Mouse (Mus musculus) spleen, adult 12 weeks (tissue): ENCODE results near the gene Trpc4ap.
A peak's percentile ranks its signal among the peaks of the same experiment; 100 is the strongest.

ENCODE experiments used
- DNase-seq: peaks from one replicate; pipeline ENCODE4 v3.0.0; 2022; ENCODE audit warnings: low spot score

Trpc4ap gene

DNA sequence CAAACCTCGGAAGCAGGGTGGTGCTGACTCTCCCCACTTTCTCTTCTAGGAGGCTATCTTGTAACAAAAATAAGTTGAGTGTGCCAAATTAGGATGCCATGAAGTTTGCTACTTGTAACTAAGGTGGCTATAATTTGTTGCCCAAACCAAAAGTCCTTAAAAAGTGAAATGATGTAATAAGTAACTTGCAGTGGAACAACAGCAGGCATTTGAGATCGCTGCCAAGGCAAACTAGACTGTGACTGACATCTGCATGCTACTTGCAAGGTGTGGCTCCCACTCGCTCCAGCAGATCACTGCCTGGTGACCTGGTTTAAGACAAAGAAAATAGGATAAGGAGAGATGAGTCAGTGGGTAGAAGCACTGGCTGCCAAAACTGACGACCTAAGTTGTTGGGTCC lies 952 bp upstream of the Trpc4ap start:
- no peak for DNase-seq

DNA sequence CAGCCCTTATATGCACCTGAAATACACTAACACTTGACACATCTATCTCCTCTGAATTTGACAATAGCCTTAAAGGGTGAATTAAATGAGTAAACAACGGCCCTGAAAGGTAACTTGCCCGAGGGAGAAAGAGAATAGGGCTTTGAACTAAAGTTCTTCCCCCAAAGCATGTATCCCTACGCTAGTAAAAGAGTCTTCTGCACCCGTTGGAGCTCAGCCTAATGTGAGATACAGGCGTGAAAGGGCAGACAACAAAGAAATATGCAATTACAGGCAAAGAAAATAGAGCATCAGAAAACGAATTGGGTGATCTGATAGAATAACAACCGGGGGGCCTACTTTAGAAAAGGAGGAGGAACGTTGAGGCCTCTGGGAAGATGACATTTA lies 855 bp downstream of the Trpc4ap start:
- no peak for DNase-seq

DNA sequence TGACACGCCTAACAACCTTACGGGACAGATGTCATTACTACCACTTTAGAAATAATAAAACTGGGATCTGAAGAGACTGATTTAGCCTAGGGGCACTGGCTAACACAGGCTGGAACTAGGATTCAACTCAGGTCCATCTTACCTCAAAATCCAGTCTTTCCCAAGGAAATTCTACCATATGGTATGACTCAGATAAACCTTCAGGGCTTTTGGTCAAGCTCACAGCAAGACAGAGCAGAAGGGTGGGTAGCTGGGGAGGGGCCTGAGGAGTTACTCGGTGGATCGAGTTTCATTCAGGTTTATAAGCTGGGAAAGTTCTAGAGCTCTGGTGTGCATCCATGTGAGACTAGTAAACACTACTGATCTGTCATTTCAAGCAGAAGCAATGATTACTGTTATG lies 3.0 kb downstream of the Trpc4ap start:
- DNase-seq: no peak

DNA sequence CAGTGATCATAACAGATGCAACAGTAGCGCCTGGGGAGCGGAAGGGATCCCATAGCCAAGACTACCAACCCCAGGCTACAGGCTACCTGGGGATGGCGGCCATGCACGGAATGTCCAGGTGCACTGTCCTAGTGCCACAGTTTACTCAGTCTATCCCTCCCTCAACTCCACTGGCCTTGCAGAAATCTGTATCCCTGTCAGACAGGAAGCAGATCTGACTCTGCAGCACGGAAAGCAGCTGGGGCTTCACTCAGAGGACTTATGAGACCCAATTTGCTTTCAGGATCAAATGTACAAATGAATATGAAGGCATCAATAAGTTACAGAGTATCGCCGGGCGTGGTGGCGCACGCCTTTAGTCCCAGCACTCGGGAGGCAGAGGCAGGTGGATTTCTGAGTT lies 4.4 kb downstream of the Trpc4ap start:
- no peak for DNase-seq

DNA sequence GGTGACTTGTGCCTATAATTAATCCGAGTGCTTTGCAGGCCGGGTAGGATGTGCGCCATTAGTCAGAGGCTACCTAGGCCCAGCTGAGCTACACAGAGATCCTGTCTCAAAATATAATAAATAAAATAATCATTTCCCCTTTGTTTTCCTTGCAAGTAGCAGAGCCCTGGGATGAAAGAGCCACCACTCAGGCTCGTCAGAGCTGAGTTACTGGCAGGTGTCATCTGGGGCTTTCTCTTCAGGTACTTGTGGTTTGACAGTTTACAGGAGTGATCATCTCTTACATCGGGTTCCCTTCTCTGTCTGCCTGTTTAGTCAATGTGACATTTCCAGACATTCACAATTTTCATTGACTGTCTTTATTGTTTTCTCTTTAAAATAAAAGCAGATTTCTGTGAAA lies 5.6 kb downstream of the Trpc4ap start:
- no peak for DNase-seq

DNA sequence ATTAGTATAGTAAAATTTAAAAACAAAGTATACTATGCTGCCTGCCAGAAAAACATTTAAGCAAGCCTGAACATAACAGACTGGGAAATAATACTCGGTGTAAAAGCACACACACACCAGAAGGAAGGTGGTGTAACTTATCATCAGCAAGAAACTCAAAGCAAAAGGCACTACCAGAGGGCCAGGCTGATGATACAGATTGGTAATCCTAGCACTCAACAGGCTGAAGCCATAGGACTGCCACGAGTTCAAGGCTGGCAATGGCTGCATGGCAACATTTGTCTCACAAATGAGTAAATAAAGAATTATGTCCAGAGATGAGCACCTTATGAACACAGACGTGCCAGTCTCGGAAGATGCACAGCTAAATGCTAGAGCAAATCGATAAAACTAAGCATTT lies 8.4 kb downstream of the Trpc4ap start:
- no peak for DNase-seq

DNA sequence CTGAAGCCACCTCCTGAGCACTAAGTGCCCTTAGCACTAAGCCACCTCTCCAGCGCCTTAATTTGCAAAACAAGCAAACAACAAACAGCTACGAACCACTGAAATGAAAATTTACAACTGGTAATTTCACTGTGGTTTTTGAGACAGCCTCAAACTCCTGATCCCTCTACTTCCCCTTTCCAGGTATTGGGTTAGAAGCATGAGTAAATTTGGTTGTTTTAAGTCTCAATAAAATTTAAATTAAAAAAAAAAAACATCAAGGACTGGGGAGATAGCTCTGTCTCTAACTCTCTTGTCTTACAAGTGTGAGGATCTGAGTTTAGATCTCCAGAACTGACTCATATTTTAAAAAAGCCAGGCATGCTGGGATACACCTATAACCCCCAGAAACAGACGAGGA lies 9.0 kb downstream of the Trpc4ap start:
- DNase-seq: no peak

DNA sequence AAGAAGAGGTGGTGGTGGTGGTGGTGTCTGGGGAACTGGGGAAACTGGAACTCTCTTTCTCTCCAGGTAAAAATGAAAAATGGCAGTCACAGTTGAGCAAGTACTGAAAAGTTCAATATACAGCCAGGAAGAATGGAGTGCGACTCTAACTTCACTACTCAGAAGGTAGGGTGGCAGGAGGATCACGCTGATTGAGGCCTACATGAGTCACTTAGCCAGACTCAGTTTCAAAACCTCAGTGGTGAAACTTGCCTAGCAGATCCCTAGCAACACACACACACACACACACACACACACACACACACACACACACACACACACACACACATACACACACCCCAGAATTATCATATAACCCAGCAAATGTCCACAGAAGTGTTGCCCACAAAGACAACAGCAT lies 10.3 kb downstream of the Trpc4ap start:
- DNase-seq: no peak

DNA sequence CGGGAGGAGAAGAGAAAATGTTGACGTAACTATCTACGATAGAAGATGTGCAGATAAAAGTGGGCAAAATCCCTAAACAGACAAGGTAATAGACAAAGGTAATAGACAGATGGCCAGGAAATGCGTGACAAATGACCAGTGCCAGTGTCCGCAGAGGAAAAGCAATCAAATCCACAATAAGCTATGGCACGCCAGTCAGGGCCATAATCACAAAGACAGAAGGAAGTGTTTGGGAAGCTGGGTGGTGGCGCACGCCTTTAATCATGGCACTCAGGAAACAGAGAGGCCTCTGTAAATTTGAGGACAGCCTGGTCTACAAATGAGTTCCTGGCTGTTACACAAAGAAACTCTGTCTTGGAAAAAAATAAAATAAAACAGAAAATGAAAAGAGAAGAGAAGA lies 11.0 kb downstream of the Trpc4ap start:
- DNase-seq: no peak

DNA sequence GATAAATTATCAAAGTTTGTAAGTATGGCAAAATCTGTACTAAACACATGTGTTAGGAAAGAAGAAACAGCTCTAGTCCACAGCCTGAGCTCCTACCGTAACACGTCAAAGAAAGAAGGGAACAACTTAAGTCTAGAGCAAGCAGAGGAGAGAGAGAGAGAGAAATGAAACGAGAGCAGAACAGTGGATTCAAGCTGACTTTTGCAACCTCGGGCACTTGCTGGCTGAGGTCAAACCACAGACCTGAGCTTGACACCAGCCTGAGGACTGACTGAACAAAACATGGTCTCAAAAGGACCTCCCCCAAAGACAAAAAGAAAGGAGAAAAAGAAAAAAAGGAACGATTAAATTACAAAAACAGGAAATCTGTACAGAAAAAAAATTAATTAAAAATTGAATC lies 11.6 kb downstream of the Trpc4ap start:
- no peak for DNase-seq

DNA sequence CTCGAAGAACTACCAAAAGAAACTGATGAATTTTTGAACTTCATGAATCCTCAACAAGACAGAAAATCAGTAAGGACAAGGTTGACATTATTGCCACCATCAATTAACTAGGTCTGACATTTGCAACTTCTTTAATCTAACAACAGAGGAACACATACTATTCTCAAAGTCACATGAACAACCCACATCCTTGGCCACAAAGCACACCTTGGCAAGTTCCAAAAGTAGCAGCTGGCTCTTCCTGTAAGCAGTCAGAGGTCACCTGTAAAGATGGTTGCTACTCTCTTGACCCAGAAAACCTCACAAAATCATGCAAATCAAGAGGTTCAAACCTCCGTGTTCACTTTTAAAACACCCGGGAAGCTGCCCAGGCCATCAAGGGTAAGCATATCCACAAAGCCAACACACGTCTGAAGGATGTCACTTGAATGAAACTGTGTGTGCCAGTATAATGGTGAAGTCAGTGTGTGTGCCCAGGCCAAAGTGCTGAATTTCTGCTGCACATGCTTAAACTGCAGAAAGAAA lies 12.5 kb downstream of the Trpc4ap start:
- no peak for DNase-seq

DNA sequence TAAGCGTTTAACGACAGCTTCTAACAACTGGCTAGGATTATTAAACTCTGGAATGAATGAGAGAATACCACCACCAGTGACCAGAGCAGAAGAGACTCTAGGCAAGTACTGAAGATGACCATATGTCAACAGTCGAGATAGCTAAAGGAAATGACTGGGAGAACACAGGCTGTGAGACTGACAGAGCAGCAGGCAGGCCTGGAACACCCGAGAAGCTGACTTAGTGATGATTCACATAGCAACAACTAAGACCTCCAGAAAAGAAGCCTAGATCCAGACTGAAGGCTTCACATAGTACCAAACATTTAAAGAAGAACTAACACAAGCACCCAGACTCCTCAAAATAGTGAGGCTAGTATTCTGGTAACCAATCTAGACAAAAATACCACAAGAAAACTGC lies 17.1 kb downstream of the Trpc4ap start:
- DNase-seq: no peak

DNA sequence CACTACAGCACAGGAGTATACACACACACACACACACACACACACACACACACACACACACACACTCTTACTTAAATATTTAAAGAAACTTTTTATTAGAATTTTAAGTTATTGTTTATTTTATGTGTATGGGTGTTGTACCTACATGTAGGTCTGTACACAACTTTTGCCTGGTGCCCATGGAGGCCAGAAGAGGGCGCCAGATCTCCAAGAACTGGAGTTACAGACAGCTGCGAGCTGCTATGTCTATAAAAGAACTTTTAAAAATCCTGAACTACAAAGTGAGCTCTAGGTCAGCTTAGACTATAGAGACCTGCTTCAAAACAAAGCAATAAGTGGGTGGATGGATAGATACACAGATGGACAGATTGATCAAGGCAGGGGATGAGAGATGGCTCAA lies 18.6 kb downstream of the Trpc4ap start:
- DNase-seq: peak; percentile 48

DNA sequence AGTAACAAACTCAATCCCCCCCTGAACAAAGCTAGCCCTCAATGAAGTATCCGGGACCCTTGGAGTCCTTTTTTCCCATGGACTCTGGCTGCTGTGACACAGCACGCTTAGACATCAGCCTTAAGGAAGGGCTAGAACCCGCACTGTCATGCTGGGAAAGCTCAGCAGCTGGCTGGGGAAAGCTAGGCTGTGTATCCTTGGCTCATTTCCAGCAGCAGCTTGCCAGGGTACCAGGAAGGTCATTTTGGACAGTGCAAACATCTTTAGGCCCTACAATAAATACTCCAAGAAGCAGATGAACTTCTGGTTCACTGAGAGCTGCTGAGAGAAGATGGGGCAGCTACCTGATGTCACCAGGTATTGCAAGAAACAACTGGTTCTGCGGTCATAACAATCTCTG lies 20.9 kb downstream of the Trpc4ap start:
- no peak for DNase-seq

DNA sequence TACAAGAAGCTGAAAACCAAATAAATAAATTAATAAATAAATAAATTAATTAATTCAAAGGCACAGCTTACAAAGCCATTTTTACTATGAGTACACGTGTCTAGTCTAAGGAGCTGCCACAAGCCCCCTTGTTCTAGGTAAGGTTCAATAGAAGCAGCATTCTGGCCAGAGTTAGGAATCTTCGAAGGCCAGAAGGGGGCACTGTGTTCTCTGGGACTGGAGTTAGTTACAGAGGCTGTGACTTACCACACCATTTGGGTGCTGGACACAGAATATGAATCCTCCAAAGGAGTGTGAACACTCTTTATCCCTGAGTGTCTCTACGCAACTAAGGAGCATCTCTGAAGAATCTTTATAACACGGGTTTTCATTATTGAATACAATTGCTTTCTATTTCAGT lies 23.7 kb downstream of the Trpc4ap start:
- no peak for DNase-seq

DNA sequence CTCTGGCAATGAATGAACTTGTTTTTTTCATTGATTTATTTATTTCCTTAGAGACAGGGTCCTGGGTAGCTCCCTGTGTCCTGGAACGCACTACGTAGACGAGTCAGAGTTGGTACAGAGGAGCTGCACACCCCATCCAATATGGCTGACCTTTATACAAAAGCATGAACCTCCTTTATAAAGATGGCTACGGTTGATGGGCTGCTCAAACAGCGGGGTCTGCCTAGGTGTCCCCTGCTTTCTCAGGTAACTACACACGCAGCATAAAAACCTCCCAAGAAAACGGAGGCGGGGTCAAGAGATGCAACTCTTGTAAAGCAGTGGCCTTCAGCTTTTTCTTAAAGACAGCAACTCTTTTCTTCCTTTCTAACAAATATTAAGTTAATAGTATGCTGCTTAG lies 24.3 kb downstream of the Trpc4ap start:
- DNase-seq: no peak

DNA sequence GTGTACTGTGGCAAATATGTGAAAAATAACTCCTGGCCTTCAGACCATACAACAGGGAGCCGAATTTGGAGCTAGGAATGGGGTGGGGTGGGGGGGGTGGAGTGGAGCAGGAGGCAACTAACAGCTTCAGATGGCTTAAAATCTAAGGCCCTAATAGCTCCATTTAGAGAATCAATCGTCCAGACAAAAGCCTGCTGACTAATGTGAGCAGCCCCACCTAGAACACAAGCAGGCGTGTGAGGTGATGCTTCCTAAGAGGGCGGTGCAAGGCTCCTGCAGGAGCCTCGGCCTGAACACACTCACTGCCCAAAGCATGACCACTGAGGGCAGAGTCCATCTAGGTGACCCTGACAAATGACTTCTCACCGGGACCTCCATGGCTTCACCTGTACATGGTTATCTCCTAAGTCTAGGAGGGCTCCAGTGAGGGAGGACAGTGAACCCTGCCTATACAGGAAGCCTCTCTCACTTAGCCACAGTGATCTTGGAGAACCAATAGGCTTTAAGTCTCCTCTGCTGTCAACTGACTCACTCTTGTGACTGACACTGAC lies 28.2 kb downstream of the Trpc4ap start:
- no peak for DNase-seq

DNA sequence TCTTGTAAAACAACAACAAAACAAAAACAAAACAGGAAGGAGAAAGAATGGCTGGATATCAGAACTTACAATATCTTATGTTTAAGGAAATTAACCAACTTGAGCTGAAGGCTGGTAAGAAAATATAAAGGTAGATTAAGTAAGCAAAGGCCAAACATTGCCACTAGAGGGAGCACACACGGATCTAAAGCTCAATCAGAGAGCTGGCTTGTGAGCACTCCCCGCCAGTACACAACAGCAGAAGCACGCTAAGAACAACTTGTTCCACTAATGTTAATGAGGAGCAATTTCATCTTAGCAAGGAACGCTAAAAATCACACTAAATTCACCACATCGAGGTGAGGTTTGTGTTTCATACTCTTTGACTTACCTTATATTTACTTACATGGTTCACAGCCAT lies 29.1 kb downstream of the Trpc4ap start:
- no peak for DNase-seq

DNA sequence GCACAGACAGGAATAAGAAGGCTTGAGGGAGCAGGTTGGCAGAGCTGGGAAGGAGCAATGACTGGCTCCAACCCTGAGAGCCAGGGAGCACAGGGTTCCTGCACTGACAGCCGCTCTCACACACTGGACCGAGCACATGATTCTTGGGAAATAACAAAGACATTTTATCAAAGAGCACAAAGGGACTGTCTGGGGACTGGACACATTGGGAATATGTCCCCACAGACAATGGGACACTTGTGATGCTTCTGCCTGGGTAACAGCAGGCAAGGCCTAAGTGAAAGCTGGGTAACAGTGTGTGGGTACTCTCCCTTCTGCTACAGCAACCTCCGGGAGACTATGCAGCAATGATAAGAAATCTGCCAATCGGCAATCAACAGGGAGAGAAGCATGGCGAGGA lies 29.8 kb downstream of the Trpc4ap start:
- DNase-seq: no peak

DNA sequence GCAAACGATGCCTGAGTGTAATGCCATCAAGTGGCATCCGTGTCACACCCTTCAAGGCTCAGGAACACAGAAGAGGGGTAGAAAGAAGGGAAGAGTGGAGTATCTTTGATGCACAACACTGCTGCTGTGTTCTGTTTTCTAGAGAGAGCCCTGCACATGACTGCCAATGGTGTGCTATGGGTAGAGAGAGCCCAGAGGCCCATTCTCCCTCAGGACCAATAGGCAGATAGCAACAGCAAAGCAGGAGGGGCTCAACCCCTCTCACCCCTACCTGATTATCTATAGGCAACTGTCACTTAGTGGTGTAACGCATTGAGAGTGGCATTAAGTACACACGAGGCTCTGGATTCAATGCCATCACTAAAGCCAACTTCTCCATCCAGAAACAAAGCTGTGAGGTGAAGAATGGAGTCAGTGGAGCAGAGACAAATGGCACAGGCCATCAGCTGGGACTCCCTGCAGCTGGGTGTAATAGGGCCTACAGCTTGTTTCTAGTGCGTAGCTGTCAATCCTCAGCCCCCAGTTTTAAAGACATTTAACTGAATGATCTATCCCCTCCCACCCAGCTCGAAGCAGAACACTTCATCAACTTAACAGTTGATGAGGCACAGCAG lies 36.3 kb downstream of the Trpc4ap start:
- DNase-seq: no peak

DNA sequence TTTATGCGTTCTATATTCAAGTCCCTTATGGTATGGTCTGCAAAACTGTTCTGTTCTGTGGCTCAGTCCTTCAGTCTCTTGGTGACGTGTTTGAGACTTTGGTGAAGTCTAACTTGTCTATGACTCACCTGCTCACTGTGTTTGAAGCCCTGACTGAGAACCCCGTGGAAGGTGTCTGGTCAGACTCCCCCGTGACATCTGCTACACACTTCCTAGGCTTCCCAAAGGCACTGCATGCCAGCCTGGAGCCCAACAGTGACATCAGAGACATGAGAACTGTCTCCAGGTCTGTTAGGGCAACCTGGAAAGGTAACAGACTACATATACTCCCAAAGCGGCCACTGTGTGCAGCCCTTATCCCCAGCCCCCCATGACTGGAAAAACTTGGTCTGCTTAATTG lies 39.6 kb downstream of the Trpc4ap start:
- DNase-seq: no peak

DNA sequence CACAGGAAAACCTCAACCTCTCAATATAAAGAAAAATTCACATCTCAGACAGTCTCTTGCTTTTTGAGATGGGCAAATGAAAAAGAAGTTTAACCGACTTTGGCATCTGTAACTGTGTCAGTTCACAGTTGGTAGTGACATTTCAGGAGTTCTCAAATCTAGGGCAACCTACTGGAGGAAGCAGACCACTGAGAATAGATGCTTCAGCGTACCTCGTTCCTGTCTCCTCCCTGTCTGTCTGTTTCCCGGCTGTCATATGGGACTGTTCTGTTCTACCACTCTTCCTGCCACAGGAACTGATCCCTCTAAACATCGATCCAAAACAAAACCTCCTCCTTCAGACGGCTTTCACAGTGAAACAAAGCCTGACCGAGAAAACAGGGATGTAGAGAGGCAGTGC lies 46.4 kb downstream of the Trpc4ap start:
- no peak for DNase-seq

DNA sequence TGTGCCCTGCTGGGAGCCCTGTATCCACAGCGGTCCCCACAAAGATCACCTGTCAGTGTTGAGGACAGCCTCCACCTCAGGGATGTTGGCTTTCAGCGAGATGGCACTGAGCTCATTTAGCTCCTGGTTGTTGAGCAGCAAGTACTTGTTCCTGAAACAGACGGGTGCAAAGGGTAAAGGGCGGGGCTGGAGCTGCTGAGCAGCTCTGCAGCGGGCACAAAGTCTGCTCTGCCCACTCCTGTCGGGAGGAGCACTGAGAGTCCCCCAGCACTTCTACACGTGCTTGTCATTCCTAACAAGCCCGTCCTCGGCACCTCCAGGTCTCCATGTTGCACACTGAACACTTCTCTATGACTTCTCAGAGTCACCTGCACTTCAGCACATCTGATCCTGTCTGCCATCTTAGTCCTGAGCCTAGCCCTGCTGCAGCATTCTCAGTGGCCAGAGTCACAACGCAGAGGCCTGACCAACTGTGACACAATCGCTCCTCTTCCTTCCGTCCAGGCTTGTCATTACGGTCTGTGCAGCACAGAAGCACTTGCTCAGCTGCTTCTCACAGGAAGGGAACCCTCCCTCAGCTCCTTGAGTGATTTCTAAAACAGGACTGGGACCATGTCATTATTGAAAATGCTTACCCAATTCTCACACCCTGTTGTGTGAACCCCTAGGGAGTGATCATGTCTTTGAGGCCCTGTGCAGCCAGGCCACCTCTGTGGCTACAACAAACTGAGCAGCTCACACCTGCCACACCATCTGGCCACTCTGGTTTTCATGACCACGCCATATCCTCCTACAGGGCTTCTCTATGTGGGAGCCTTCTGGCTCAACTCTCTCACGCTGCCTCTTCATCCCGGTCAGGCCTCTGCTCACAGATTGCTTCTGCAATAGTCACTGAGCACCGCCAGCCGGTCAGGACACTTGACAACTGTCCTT lies 50.4 kb downstream of the Trpc4ap start:
- DNase-seq: no peak
